Mouse (Mus musculus) brain, embryonic 14.5 days (tissue): ENCODE measurements around the gene Lpin2.

Experiments
- CTCF ChIP-seq: fragments of 200-500 bp; IDR thresholded peaks from 2 replicates; pipeline ENCODE4 v1.5.1; 2012; ENCODE audit warnings: inconsistent platforms, mild to moderate bottlenecking, moderate library complexity, borderline replicate concordance; ENCODE audit not compliant: insufficient read depth, insufficient read length; ENCODE audit errors: extremely low read depth
- POLR2A ChIP-seq: fragments of 200-500 bp; IDR thresholded peaks from 2 replicates; pipeline ENCODE4 v1.6.1; 2012; ENCODE audit warnings: mild to moderate bottlenecking, inconsistent platforms, borderline replicate concordance; ENCODE audit not compliant: poor library complexity, insufficient read depth, insufficient read length, severe bottlenecking; ENCODE audit errors: extremely low read depth

GRCm38 (mm10) chr17:71199346-71199745 is 17.0 kb downstream of the Lpin2 start:
- TF ChIP-seq POLR2A, result no peak
- TF ChIP-seq CTCF, result no peak
